Mouse (Mus musculus): ENCODE measurements at regions not wholly inside any gene's neighbourhood (a gene's known extent, or its start where the extent isn't known, plus 50 kb on each side); places are given as distances from the start of the nearest gene placed in this dataset.
"Not testable (repeated sequence)": the region's sequence is repeated elsewhere in the genome, so short reads cannot be mapped to it uniquely, and the experiment has no call there.

GRCm38 (mm10) chr4:105690716-105691115, 99.0 kb upstream of the Gm12728 start:
- Histone ChIP-seq H3K27me3 (ENCODE audit: insufficient read depth, poor library complexity, severe bottlenecking) (no peaks in the 10 kb centered on the region), H3K36me3 (no peaks in the 10 kb centered on the region), H3K4me1 (replicated peaks) (no peaks in the 10 kb centered on the region), H3K27ac (no peak overlapping the region), H3K9me3 (no peaks in the 10 kb centered on the region), H3K4me3 (no peak overlapping the region)
- no peak for DNase-seq (ENCODE audit: low spot score)
- WGBS, result 61% methylated on average over 3 of the region's 3 CpGs

DNA sequence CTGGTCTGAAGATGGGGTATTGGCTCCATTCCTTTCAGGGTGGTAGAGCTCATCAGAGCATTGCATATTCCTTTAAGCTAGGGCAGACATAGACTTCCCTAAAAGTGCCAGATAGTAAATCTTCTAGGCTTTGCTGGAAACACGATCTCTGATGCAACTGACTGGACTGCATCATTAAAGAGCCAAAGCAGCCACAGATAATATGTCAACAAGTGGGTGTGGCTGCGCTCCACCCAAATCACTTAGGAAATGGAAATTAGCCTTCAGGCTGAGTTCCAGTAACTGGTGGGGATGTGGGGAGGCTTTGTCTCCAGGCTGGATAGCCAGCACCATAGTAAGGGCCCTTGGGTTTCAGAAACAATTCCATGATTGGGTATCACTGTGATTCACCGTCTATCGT, 97.3 kb upstream of the Gm12728 start:
- Histone ChIP-seq H3K27ac (no peak overlapping the region), H3K27me3 (ENCODE audit: insufficient read depth, poor library complexity, severe bottlenecking) (no peaks in the 10 kb centered on the region), H3K36me3 (no peaks in the 10 kb centered on the region), H3K9me3 (no peaks in the 10 kb centered on the region), H3K4me3 (no peak overlapping the region), H3K4me1 (replicated peaks) (no peaks in the 10 kb centered on the region)
- DNase-seq (ENCODE audit: low spot score), result no peak
- 97% methylated on average over 4 of the region's 4 CpGs for WGBS

DNA sequence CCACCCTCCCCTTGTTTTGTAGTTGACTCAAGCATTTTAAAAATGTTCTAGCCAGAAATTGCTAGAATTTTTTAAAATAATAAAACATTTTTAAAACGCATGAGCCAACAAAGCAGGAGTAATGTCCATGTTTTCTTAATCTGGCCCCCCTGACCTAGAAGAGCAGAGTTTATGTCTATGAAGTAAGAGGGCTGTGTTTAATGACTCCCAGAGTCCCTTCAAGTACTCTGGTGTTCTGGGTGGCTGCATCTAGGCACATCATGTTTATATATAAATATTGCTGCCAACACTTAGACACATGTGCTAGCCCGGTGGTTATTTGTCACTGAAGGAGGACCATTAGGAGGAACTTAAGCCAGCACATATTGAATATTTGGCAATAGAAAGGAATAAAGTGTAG, 93.8 kb upstream of the Gm12728 start:
- Histone ChIP-seq H3K4me1 (replicated peaks) (no peaks in the 10 kb centered on the region), H3K4me3 (no peak overlapping the region), H3K27me3 (ENCODE audit: insufficient read depth, poor library complexity, severe bottlenecking) (no peaks in the 10 kb centered on the region), H3K36me3 (no peaks in the 10 kb centered on the region), H3K27ac (no peak overlapping the region), H3K9me3 (no peaks in the 10 kb centered on the region)
- WGBS, result 74% methylated on average over 2 of the region's 2 CpGs
- DNase-seq (ENCODE audit: low spot score), result no peak

DNA sequence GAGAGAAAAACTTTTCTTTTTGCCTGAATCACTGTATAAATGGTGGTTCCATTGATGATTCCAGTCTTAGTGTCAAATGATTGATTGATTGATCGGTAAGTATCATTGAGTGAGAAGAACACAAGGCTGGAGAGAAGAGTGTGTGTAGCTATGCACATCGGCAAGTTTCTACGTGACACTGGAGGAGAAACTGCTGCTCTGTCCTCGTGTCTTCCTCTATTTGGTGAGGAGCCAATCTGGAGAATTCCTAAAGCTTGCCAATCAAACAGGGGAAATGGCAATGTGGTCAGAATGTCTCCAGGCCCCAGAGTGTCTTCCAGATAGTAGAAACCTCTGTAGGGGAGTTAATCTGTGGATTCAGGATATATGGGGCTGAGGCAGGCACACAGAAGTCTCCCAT, 92.5 kb upstream of the Gm12728 start:
- Histone ChIP-seq H3K27me3 (ENCODE audit: insufficient read depth, poor library complexity, severe bottlenecking) (no peaks in the 10 kb centered on the region), H3K4me3 (no peak overlapping the region), H3K27ac (no peak overlapping the region), H3K4me1 (replicated peaks) (peaks cover 2% of the 10 kb centered on the region; the same call in 1 of the 2 replicates), H3K9me3 (no peaks in the 10 kb centered on the region), H3K36me3 (no peaks in the 10 kb centered on the region)
- WGBS, result 87% methylated on average over 4 of the region's 4 CpGs
- no peak for DNase-seq (ENCODE audit: low spot score)

DNA sequence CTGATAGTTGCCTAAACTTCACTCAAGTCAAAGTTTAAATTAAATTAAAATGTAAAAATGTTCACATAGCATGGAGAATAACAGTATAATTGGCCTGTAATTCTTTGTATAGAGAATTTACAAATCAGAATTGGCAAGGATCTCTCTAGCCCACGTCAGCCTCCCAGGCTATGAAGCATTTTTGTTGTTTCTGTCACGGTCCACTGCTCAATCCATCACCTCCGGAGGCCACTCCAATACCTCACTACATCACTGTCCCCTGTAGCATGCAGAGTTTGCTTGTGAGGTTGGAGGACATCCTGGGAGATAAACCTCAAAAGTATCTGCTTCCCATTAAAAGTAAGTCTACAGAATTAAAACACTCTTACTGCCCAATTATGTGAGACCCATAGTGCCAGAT, 87.6 kb upstream of the Gm12728 start:
- no peak overlapping the region for H3K27ac ChIP-seq
- peaks cover 6% of the 10 kb centered on the region; the same call in 1 of the 2 replicates for H3K4me1 ChIP-seq (replicated peaks)
- no peaks in the 10 kb centered on the region for H3K27me3 ChIP-seq (ENCODE audit: insufficient read depth, poor library complexity, severe bottlenecking)
- WGBS, result 57% methylated on average over 3 of the region's 3 CpGs
- no peaks in the 10 kb centered on the region for H3K36me3 ChIP-seq
- no peaks in the 10 kb centered on the region for H3K9me3 ChIP-seq
- DNase-seq (ENCODE audit: low spot score), result no peak
- H3K4me3 ChIP-seq, result no peak overlapping the region

- H3K9me3 ChIP-seq, result no peaks in the 10 kb centered on the region
- 89% methylated on average over 3 of the region's 3 CpGs for WGBS
These were observed 86.3 kb upstream of the Gm12728 start for GRCm38 (mm10) chr4:105703408-105703807.

GRCm38 (mm10) chr4:105704271-105704670, 85.4 kb upstream of the Gm12728 start:
- Histone ChIP-seq H3K27me3 (ENCODE audit: insufficient read depth, poor library complexity, severe bottlenecking) (no peaks in the 10 kb centered on the region), H3K27ac (no peak overlapping the region), H3K9me3 (no peaks in the 10 kb centered on the region), H3K4me3 (no peak overlapping the region), H3K36me3 (no peaks in the 10 kb centered on the region), H3K4me1 (replicated peaks) (peaks cover 6% of the 10 kb centered on the region; the same call in 1 of the 2 replicates)
- no peak for DNase-seq (ENCODE audit: low spot score)
- WGBS, result 88% methylated on average over 9 of the region's 9 CpGs

More at GRCm38 (mm10) chr4:105703408-105703807, 86.3 kb upstream of the Gm12728 start:
- H3K4me3 ChIP-seq, result no peak overlapping the region
- no peaks in the 10 kb centered on the region for H3K36me3 ChIP-seq
- no peaks in the 10 kb centered on the region for H3K27me3 ChIP-seq (ENCODE audit: insufficient read depth, poor library complexity, severe bottlenecking)
- DNase-seq (ENCODE audit: low spot score), result no peak
- H3K27ac ChIP-seq, result no peak overlapping the region
- peaks cover 6% of the 10 kb centered on the region; the same call in 1 of the 2 replicates for H3K4me1 ChIP-seq (replicated peaks)

GRCm38 (mm10) chr4:105705996-105706395, 83.7 kb upstream of the Gm12728 start:
- no peaks in the 10 kb centered on the region for H3K36me3 ChIP-seq

DNA sequence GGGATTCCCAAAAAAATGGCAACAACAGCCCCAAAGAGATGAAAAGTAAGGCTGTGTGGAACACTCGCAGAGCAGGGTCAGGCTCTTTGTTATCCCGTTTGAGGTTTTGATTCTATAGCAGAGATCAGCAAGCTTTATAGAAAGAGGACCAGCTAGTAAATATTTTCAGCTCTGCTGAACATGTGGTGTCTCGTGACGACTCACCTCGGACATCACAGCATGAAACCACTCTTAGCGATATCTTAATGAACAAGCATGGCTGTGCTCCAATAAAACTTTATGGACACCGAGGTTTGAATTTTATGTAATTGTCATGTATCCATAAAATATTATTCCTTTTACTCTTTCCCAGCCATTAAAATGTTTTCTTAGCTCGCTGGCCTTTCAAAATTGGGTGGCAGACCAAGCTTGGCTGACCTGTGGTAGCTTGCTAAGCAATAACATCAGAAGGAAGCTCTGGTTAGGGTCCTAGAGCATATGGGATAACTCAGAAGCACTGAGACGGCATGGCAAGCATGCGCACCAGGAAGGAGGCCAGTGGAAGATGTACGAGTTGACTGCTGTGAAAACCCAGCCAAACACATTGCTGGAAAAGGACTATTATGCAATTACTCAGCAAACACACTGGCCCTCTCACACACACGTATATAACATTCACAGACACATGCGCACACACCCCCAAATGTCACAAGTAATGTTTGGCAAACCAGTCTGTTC, 81.4 kb upstream of the Gm12728 start:
- 86% methylated on average over 13 of the region's 13 CpGs for WGBS
- Histone ChIP-seq H3K36me3 (no peaks in the 10 kb centered on the region), H3K27me3 (ENCODE audit: insufficient read depth, poor library complexity, severe bottlenecking) (no peaks in the 10 kb centered on the region), H3K4me3 (no peak overlapping the region), H3K9me3 (peaks cover 6% of the 10 kb centered on the region), H3K27ac (no peak overlapping the region), H3K4me1 (replicated peaks) (no peaks in the 10 kb centered on the region)
- DNase-seq (ENCODE audit: low spot score), result no peak

More at GRCm38 (mm10) chr4:105705996-105706395, 83.7 kb upstream of the Gm12728 start:
- H3K4me3 ChIP-seq, result no peak overlapping the region
- peaks cover 6% of the 10 kb centered on the region; the same call in 1 of the 2 replicates for H3K4me1 ChIP-seq (replicated peaks)
- H3K9me3 ChIP-seq, result no peaks in the 10 kb centered on the region
- WGBS, result 77% methylated on average over 6 of the region's 6 CpGs
- DNase-seq (ENCODE audit: low spot score), result no peak
- H3K27ac ChIP-seq, result no peak overlapping the region
- H3K27me3 ChIP-seq (ENCODE audit: insufficient read depth, poor library complexity, severe bottlenecking), result no peaks in the 10 kb centered on the region

GRCm38 (mm10) chr4:105713956-105714355, 75.7 kb upstream of the Gm12728 start:
- DNase-seq (ENCODE audit: low spot score), result no peak
- peaks cover 10% of the 10 kb centered on the region for H3K9me3 ChIP-seq
- H3K4me1 ChIP-seq (replicated peaks), result no peaks in the 10 kb centered on the region
- no peak overlapping the region for H3K27ac ChIP-seq
- WGBS, result 94% methylated on average over 6 of the region's 6 CpGs
- H3K4me3 ChIP-seq, result no peak overlapping the region
- no peaks in the 10 kb centered on the region for H3K36me3 ChIP-seq
- no peaks in the 10 kb centered on the region for H3K27me3 ChIP-seq (ENCODE audit: insufficient read depth, poor library complexity, severe bottlenecking)

DNA sequence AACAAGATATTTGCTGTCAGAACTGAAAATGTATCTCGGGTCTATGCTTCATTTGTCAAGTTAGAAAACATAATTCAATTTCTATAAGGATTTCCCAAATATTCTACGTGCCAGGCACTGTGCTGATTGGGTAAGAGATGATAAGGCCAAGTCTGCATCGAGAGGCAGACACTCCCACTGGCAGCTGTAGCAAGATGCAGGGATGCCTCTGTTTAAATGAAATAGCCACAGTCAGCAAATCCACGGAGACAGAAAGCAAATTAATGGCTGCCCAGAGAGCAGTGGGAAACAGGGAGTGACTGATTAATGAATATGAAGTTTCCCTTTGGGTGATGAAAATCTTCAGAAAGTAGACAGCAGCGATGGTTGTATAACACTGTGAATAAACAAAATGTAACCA, 71.6 kb upstream of the Gm12728 start:
- Histone ChIP-seq H3K4me1 (replicated peaks) (no peaks in the 10 kb centered on the region), H3K27me3 (ENCODE audit: insufficient read depth, poor library complexity, severe bottlenecking) (no peaks in the 10 kb centered on the region), H3K27ac (no peak overlapping the region), H3K4me3 (no peak overlapping the region), H3K9me3 (peaks cover 6% of the 10 kb centered on the region), H3K36me3 (no peaks in the 10 kb centered on the region)
- no peak for DNase-seq (ENCODE audit: low spot score)
- WGBS, result 82% methylated on average over 5 of the region's 5 CpGs

DNA sequence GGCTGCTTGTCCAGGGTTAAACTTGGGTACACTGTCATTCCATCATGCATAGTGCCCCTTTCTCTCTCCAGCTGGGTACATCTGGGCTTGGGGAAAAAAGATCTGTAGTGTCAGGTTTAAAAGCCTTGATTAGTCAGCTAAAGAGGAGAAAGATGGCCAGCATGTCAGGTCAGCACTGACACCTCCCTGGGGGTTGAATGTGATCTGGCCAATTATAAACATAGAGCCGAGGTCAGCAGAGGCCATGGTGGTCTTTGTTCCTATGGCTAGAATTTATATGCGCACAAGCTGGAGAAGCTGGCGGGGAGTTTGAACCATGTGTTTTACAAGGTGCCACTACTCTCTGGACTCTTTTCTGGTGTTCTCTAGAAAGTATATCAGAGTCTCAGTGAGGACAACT, 61.0 kb upstream of the Gm12728 start:
- no peak overlapping the region for H3K4me3 ChIP-seq
- H3K27me3 ChIP-seq (ENCODE audit: insufficient read depth, poor library complexity, severe bottlenecking), result no peaks in the 10 kb centered on the region
- no peak overlapping the region for H3K27ac ChIP-seq
- peaks cover 11% of the 10 kb centered on the region; the same call in 1 of the 2 replicates for H3K4me1 ChIP-seq (replicated peaks)
- WGBS, result 48% methylated on average over 3 of the region's 3 CpGs
- peak; percentile 56 for DNase-seq (ENCODE audit: low spot score)
- no peaks in the 10 kb centered on the region for H3K9me3 ChIP-seq
- H3K36me3 ChIP-seq, result no peaks in the 10 kb centered on the region

- Histone ChIP-seq H3K27ac (no peak overlapping the region), H3K27me3 (ENCODE audit: insufficient read depth, poor library complexity, severe bottlenecking) (no peaks in the 10 kb centered on the region), H3K4me3 (no peak overlapping the region), H3K36me3 (no peaks in the 10 kb centered on the region), H3K9me3 (no peaks in the 10 kb centered on the region), H3K4me1 (replicated peaks) (peaks cover 11% of the 10 kb centered on the region; the same call in 1 of the 2 replicates)
- no peak for DNase-seq (ENCODE audit: low spot score)
- WGBS, result 80% methylated on average over 2 of the region's 2 CpGs
These were observed 58.8 kb upstream of the Gm12728 start for GRCm38 (mm10) chr4:105730900-105731299.

GRCm38 (mm10) chr4:105735116-105735515, 54.6 kb upstream of the Gm12728 start:
- not testable (repeated sequence) for DNase-seq (ENCODE audit: low spot score)

More at GRCm38 (mm10) chr4:105735116-105735515, 54.6 kb upstream of the Gm12728 start:
- H3K27ac ChIP-seq; H3K36me3 ChIP-seq; H3K4me3 ChIP-seq; H3K9me3 ChIP-seq; H3K27me3 ChIP-seq (ENCODE audit: insufficient read depth, poor library complexity, severe bottlenecking); H3K4me1 ChIP-seq (replicated peaks): not testable (repeated sequence)
- WGBS, result 83% methylated on average over 8 of the region's 9 CpGs
